Mouse (Mus musculus) lung, embryonic 16.5 days (tissue): ENCODE measurements around the gene Smoc2. TPM values are rescaled to one million over a fixed set of nuclear protein-coding genes. Genes with fewer than 3 reads are reported as not detected.

Experiments
- ATAC-seq: fragments of 200-750 bp; cut with Nextera tagmentation; 2 replicates; pipeline ENCODE4 v1.8.0; 2017; ENCODE audit warnings: low read depth, mild to moderate bottlenecking, moderate library complexity
- H3K27ac ChIP-seq: fragments of 300-500 bp; sonication (generic); 2 replicates; pipeline ENCODE4 v1.5.1; 2014; ENCODE audit warnings: mild to moderate bottlenecking, control low read depth, low read length
- H3K27me3 ChIP-seq: fragments of 300-500 bp; sonication (generic); 2 replicates; pipeline ENCODE4 v1.6.1; 2014; ENCODE audit warnings: low read depth, low read length, mixed read lengths; ENCODE audit not compliant: control insufficient read depth, insufficient read depth
- H3K36me3 ChIP-seq: fragments of 300-500 bp; sonication (generic); 2 replicates; pipeline ENCODE4 v1.6.1; 2014; ENCODE audit warnings: low read length; ENCODE audit not compliant: control insufficient read depth, insufficient read depth
- H3K4me1 ChIP-seq: fragments of 300-500 bp; sonication (generic); replicated peaks from 2 replicates; pipeline ENCODE4 v1.6.1; 2014; ENCODE audit warnings: low read length, mixed read lengths; ENCODE audit not compliant: control insufficient read depth, insufficient read depth
- H3K4me2 ChIP-seq: fragments of 300-500 bp; sonication (generic); 2 replicates; pipeline ENCODE4 v1.6.1; 2014; ENCODE audit warnings: low read depth, low read length, control low read depth
- H3K4me3 ChIP-seq: fragments of 300-500 bp; sonication (generic); 2 replicates; pipeline ENCODE4 v1.5.1; 2014; ENCODE audit warnings: mild to moderate bottlenecking, low read length, control low read depth
- H3K9ac ChIP-seq: fragments of 300-500 bp; sonication (generic); 2 replicates; pipeline ENCODE4 v1.6.1; 2014; ENCODE audit warnings: low read length, control low read depth
- H3K9me3 ChIP-seq: fragments of 300-500 bp; sonication (generic); 2 replicates; pipeline ENCODE4 v1.6.1; 2016; ENCODE audit warnings: low read length; ENCODE audit not compliant: control insufficient read depth
- WGBS: fragments of 180-500 bp; shearing (Covaris S2); extraction: QIAGEN DNeasy Blood & Tissue Kit; methylation state at CpG from one replicate; pipeline ENCODE4 v1.1.7; 2014; 5-methylcytosine and 5-hydroxymethylcytosine counted together
- polyA plus RNA-seq: library from polyadenylated mRNA; unstranded; fragments of >200 nt; fragmentation: Nextera tagmentation; extraction: Ambion mirVana; gene quantifications from 2 replicates; pipeline ENCODE4 v1.2.1, GENCODE M21; 2015

Gene Smoc2
- polyA plus RNA-seq, 1 experiment from 2014 or later = 48.9 TPM

DNA sequence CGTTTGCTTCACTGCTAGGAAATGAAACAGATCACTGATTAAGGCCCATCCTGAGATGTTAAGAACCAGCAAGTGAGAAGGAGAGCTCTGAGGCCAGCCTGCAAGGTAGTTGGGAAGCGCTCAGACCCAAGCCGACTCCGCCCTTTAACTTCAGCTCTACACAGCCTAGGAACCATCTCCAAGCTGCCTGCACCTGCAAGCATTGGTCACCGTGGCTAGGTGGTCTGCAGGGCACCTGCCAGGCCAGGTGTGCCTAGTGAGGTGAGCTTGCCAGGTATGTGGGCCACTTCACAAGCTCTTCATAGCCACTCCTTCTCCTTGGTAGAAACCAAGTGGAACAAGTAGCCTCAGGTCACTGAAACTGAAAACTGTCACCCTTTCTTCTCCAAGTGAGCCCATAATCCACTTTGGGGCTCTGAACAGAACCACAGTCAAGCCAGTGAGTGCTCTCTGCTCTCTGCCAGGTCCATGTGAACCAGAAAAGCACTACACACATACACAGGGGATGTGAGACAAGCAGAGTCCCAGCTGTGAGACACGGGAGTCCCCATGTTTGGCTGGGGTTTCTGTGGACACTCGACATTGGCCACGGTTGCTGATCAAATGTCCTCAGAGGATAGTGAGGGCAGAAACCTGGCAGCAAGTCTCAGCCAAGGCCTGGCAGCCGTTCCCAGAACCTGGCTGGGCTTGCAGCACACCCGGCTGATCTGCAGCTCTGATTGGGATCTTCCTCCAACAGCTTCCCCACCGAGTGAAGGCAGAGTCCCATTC, 34.9 kb upstream of the Smoc2 start:
- WGBS = 32% methylated on average over 11 of the region's 11 CpGs
- H3K9me3 ChIP-seq = no peaks in the 10 kb centered on the region
- H3K27me3 ChIP-seq = no peaks in the 10 kb centered on the region
- no peak overlapping the region for H3K4me3 ChIP-seq
- ATAC-seq = peak; percentile 78
- no peaks in the 10 kb centered on the region for H3K36me3 ChIP-seq
- H3K9ac ChIP-seq = no peak overlapping the region
- H3K4me2 ChIP-seq = no peak overlapping the region
- H3K27ac ChIP-seq = peak overlapping the region; percentile 78
- peaks cover 14% of the 10 kb centered on the region for H3K4me1 ChIP-seq

DNA sequence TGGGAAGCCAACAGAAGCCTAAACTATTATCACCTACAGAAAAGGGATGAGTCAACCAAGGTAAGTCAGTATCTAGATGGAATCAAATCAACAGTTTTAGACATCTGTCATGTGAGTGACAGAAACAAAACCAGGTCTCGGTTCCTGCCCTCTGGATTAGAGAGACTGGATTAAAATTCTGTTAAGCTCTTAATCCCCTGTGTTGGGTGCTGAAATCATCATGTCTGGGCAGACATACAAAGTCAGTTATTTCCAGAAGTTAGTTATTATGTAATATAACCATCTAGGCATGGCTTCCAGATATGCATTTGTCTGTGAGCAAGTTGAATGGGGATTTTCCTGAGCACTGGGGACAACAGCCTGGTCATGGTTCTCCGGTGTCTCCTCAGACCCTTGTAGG, 33.0 kb upstream of the Smoc2 start:
- Histone ChIP-seq H3K9me3 (no peaks in the 10 kb centered on the region), H3K4me1 (peaks cover 14% of the 10 kb centered on the region), H3K27ac (no peak overlapping the region), H3K27me3 (no peaks in the 10 kb centered on the region), H3K9ac (no peak overlapping the region), H3K36me3 (no peaks in the 10 kb centered on the region), H3K4me2 (no peak overlapping the region), H3K4me3 (no peak overlapping the region)
- ATAC-seq = no peak
- 89% methylated on average over 2 of the region's 2 CpGs for WGBS

GRCm38 (mm10) chr17:14247931-14248330, 31.4 kb upstream of the Smoc2 start:
- no peak overlapping the region for H3K27ac ChIP-seq
- H3K9ac ChIP-seq = no peak overlapping the region
- H3K9me3 ChIP-seq = no peaks in the 10 kb centered on the region
- H3K4me1 ChIP-seq = peaks cover 19% of the 10 kb centered on the region
- H3K27me3 ChIP-seq = no peaks in the 10 kb centered on the region
- 88% methylated on average over 8 of the region's 8 CpGs for WGBS
- no peak for ATAC-seq
- H3K4me2 ChIP-seq = no peak overlapping the region
- no peaks in the 10 kb centered on the region for H3K36me3 ChIP-seq
- no peak overlapping the region for H3K4me3 ChIP-seq

DNA sequence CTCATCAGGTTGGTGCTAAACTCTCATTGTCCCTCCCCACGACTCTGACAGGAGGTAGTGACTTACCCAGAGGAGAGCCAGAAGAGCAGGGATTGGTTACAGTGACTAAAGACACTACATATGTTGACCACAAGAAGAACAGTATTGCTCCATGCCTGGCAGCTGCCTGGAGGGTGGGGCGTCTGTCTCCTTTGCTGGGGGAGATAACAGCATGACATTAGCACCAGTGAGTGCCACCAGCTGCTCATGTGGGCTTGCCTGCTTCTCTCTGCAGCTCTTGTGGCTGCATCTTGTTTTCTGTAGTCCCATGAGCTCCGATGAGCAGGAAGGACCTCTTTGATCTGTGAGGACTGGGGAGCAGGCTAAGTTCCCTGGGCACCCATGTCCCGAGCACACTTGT, 29.7 kb upstream of the Smoc2 start:
- no peak overlapping the region for H3K9ac ChIP-seq
- peaks cover 11% of the 10 kb centered on the region for H3K4me1 ChIP-seq
- H3K4me3 ChIP-seq = no peak overlapping the region
- no peak overlapping the region for H3K4me2 ChIP-seq
- no peaks in the 10 kb centered on the region for H3K27me3 ChIP-seq
- no peak overlapping the region for H3K27ac ChIP-seq
- no peaks in the 10 kb centered on the region for H3K36me3 ChIP-seq
- 30% methylated on average over 4 of the region's 4 CpGs for WGBS
- no peaks in the 10 kb centered on the region for H3K9me3 ChIP-seq
- peak; percentile 64 for ATAC-seq

- H3K36me3 ChIP-seq = no peaks in the 10 kb centered on the region
- H3K9ac ChIP-seq = no peak overlapping the region
- H3K27ac ChIP-seq = no peak overlapping the region
- no peak overlapping the region for H3K4me2 ChIP-seq
- no peak overlapping the region for H3K4me3 ChIP-seq
- no peaks in the 10 kb centered on the region for H3K27me3 ChIP-seq
- H3K9me3 ChIP-seq = no peaks in the 10 kb centered on the region
- peaks cover 5% of the 10 kb centered on the region for H3K4me1 ChIP-seq
- 76% methylated on average over 8 of the region's 8 CpGs for WGBS
- no peak for ATAC-seq
These were observed 28.9 kb upstream of the Smoc2 start for GRCm38 (mm10) chr17:14250401-14250800.

GRCm38 (mm10) chr17:14252456-14252855, 26.9 kb upstream of the Smoc2 start:
- H3K4me3 ChIP-seq = no peak overlapping the region
- peaks cover 5% of the 10 kb centered on the region for H3K4me1 ChIP-seq
- no peaks in the 10 kb centered on the region for H3K9me3 ChIP-seq
- H3K27ac ChIP-seq = no peak overlapping the region
- no peaks in the 10 kb centered on the region for H3K36me3 ChIP-seq
- no peaks in the 10 kb centered on the region for H3K27me3 ChIP-seq
- H3K9ac ChIP-seq = no peak overlapping the region
- no peak overlapping the region for H3K4me2 ChIP-seq
- WGBS = 49% methylated on average over 7 of the region's 7 CpGs
- ATAC-seq = peak; percentile 33; the same call in 1 of the 2 replicates

DNA sequence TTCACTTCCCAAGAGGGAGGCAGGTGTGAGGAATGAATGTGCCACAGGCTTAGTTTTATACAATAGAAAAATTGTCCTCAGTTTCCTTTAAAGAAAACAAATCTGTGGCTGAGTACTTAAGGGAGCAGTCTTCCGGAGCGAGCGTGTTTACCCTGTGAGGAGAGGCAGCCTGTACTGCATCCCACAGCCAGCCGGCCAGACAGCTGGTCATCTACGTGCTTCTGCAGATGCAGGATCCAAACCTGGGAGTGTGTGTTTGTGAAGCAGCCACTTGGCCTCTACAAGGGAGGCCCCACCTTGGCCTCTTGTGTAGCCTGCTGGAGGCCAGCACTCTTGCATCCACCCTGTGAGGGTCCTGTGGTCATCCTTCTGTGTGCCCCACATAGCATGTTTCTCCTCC, 24.7 kb upstream of the Smoc2 start:
- WGBS = 40% methylated on average over 5 of the region's 5 CpGs
- no peaks in the 10 kb centered on the region for H3K27me3 ChIP-seq
- ATAC-seq = peak; percentile 18; the same call in 1 of the 2 replicates

GRCm38 (mm10) chr17:14257799-14258520, 21.3 kb upstream of the Smoc2 start:
- H3K4me3 ChIP-seq = no peak overlapping the region
- no peak overlapping the region for H3K9ac ChIP-seq
- H3K4me2 ChIP-seq = no peak overlapping the region
- H3K27me3 ChIP-seq = no peaks in the 10 kb centered on the region; the same call in 1 of the 2 replicates
- WGBS = 80% methylated on average over 7 of the region's 7 CpGs
- no peaks in the 10 kb centered on the region for H3K36me3 ChIP-seq
- H3K4me1 ChIP-seq = peaks cover 6% of the 10 kb centered on the region
- H3K9me3 ChIP-seq = no peaks in the 10 kb centered on the region
- ATAC-seq = no peak
- H3K27ac ChIP-seq = no peak overlapping the region

More for the DNA sequence above, 24.7 kb upstream of the Smoc2 start:
- H3K36me3 ChIP-seq = no peaks in the 10 kb centered on the region
- no peak overlapping the region for H3K4me3 ChIP-seq
- H3K4me2 ChIP-seq = no peak overlapping the region
- H3K27ac ChIP-seq = no peak overlapping the region
- no peaks in the 10 kb centered on the region for H3K9me3 ChIP-seq
- no peak overlapping the region for H3K9ac ChIP-seq
- H3K4me1 ChIP-seq = peaks cover 5% of the 10 kb centered on the region

DNA sequence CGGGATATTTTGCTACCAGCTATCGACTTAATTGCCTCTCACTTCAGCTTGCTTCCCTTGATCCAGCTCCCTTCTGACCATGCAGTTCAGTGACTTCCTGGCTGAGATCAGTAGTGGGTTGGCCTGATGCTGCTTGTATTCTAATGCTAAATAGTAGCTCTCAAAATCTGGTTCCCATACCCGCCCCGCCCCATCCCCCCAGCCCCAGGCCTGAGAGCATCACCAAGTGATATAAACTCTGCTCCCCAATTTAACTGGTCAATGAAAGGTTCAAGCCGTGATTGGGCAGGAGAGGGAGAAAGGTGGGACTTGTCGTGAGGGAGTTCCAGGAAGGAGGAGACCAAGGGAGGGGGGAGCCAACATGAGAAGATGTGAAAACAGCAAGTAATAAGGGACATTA, 20.4 kb upstream of the Smoc2 start:
- 51% methylated on average over 6 of the region's 6 CpGs for WGBS
- Histone ChIP-seq H3K9me3 (no peaks in the 10 kb centered on the region), H3K4me3 (no peak overlapping the region), H3K27me3 (no peaks in the 10 kb centered on the region; the same call in 1 of the 2 replicates), H3K36me3 (no peaks in the 10 kb centered on the region), H3K4me2 (no peak overlapping the region), H3K9ac (no peak overlapping the region), H3K4me1 (peaks cover 11% of the 10 kb centered on the region), H3K27ac (no peak overlapping the region)
- ATAC-seq = no peak
